Mouse (Mus musculus): ENCODE measurements around the gene Eps8l3. TPM values are rescaled to one million over a fixed set of nuclear protein-coding genes. Genes with fewer than 3 reads are reported as not detected.

Eps8l3 gene
- total RNA-seq, 2 experiments from 2014 or later = not detected

DNA sequence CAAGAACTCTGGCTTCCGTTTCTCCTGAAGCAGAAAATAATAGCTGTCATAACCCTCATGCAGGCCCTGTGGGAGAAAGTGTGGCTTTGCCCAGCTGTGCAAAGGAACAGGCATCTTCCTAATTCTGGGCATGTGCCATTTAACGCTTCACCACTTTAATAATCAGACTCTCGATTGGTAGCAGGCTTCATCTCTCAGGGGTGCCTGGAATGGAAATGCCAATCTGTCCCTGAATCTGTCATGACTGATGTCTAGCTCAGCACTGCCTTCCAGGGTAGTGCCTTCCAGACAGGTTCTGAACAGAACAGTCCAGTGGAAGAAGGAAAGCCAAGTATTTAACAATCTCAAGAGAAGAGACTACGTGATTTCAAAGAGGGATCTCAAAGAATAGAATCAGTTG lies 64.2 kb downstream of the Eps8l3 start:
- Histone ChIP-seq H3K27ac (no peak overlapping the region), H3K4me3 (no peak overlapping the region)
- DNase-seq = no peak
- intact Hi-C loops (cut with DNase I) = no loop called here
- TF ChIP-seq CTCF (IDR thresholded peaks at IDR 0.05) = no peak

Other genes with a start within 250 kb of the Eps8l3 start
- not detected for gene Gm10961, start 245.9 kb upstream of the Eps8l3 start, total RNA-seq (2021)
- 10 to 100 TPM; 16.6 to 20.4 TPM for gene Strip1, start 245.5 kb upstream of the Eps8l3 start, total RNA-seq (2021)
- 10 to 100 TPM; 30.0 to 33.0 TPM for gene Ahcyl1, start 180.7 kb upstream of the Eps8l3 start, total RNA-seq (2021)
- gene Csf1, start 116.8 kb upstream of the Eps8l3 start, total RNA-seq (2021) = 1 to 10 TPM; 7.9 to 8.5 TPM
- 10 to 100 TPM; 74.7 to 87.2 TPM for gene Gstm5, start 18.6 kb downstream of the Eps8l3 start, total RNA-seq (2021)
- gene Gstm7, start 54.6 kb downstream of the Eps8l3 start, total RNA-seq (2021) = 10 to 100 TPM in 1 of 2 experiments, 1 to 10 TPM in 1; 9.5 to 25.7 TPM
- gene Gstm6, start 66.5 kb downstream of the Eps8l3 start, total RNA-seq (2021) = under 1 TPM in 1 of 2 experiments, not detected in 1; 0.36 TPM
- not detected for gene Gstm3, start 92.1 kb downstream of the Eps8l3 start, total RNA-seq (2021)
- 100 to 1,000 TPM in 1 of 2 experiments, 10 to 100 TPM in 1; 63.0 to 111 TPM for gene Gstm2, start 109.2 kb downstream of the Eps8l3 start, total RNA-seq (2021)
- 100 to 1,000 TPM; 208 to 217 TPM for gene Gstm1, start 140.7 kb downstream of the Eps8l3 start, total RNA-seq (2021)
- gene Gstm4, start 167.7 kb downstream of the Eps8l3 start, total RNA-seq (2021) = 10 to 100 TPM; 10.9 to 12.1 TPM
- gene Ampd2, start 209.4 kb downstream of the Eps8l3 start, total RNA-seq (2021) = 1 to 10 TPM; 3.8 to 5.6 TPM
- gene Gnat2, start 215.6 kb downstream of the Eps8l3 start, total RNA-seq (2021) = under 1 TPM; 0.26 to 0.36 TPM

All from gastrocnemius, adult 2 months (tissue).